Mouse (Mus musculus): ENCODE measurements around the gene Otulinl.
A peak's percentile ranks its signal among the peaks of the same experiment; 100 is the strongest.
"Not testable (repeated sequence)": the region's sequence is repeated elsewhere in the genome, so short reads cannot be mapped to it uniquely, and the experiment has no call there.

The Otulinl gene

GRCm38 (mm10) chr15:27681419-27682187 lies at the start of gene Otulinl:
TSS of gene Otulinl (minus strand) at chr15:27681579.
- peak; percentile 96 for DNase-seq

- no peak for DNase-seq
These were observed 44.8 kb upstream of the Otulinl start for GRCm38 (mm10) chr15:27726228-27726627.

GRCm38 (mm10) chr15:27724796-27725680 lies 43.7 kb upstream of the Otulinl start:
- DNase-seq, result no peak

GRCm38 (mm10) chr15:27724298-27724697 lies 42.9 kb upstream of the Otulinl start:
- DNase-seq, result no peak

- DNase-seq, result no peak
These were observed 42.4 kb upstream of the Otulinl start for GRCm38 (mm10) chr15:27723746-27724145.

- not testable (repeated sequence) for DNase-seq
These were observed 38.9 kb upstream of the Otulinl start for GRCm38 (mm10) chr15:27720297-27720696.

GRCm38 (mm10) chr15:27718668-27719067 lies 37.3 kb upstream of the Otulinl start:
- no peak for DNase-seq

GRCm38 (mm10) chr15:27715331-27715730 lies 34.0 kb upstream of the Otulinl start:
- DNase-seq, result peak; percentile 19

- no peak for DNase-seq
These were observed 29.3 kb upstream of the Otulinl start for GRCm38 (mm10) chr15:27710698-27711097.

GRCm38 (mm10) chr15:27708968-27709612 lies 27.7 kb upstream of the Otulinl start:
- no peak for DNase-seq

- DNase-seq, result no peak
These were observed 27.1 kb upstream of the Otulinl start for GRCm38 (mm10) chr15:27708499-27708898.

- DNase-seq, result no peak
These were observed 21.6 kb upstream of the Otulinl start for GRCm38 (mm10) chr15:27702972-27703313.

GRCm38 (mm10) chr15:27702031-27702971 lies 20.9 kb upstream of the Otulinl start:
- DNase-seq, result no peak

- DNase-seq, result no peak
These were observed 16.3 kb upstream of the Otulinl start for GRCm38 (mm10) chr15:27697632-27698031.

GRCm38 (mm10) chr15:27693235-27693634 lies 11.9 kb upstream of the Otulinl start:
- no peak for DNase-seq

- no peak for DNase-seq
These were observed 10.8 kb upstream of the Otulinl start for GRCm38 (mm10) chr15:27692161-27692560.

- DNase-seq, result no peak
These were observed 9.8 kb upstream of the Otulinl start for GRCm38 (mm10) chr15:27691213-27691612.

- no peak for DNase-seq
These were observed 6.8 kb upstream of the Otulinl start for GRCm38 (mm10) chr15:27688041-27688651.

- DNase-seq, result no peak
These were observed 3.4 kb upstream of the Otulinl start for GRCm38 (mm10) chr15:27684813-27685212.

GRCm38 (mm10) chr15:27683206-27683605 lies 1.8 kb upstream of the Otulinl start:
- no peak for DNase-seq

GRCm38 (mm10) chr15:27682619-27683018 lies 1.2 kb upstream of the Otulinl start:
- no peak for DNase-seq

- no peak for DNase-seq
These were observed 382 bp downstream of the Otulinl start for GRCm38 (mm10) chr15:27680997-27681396.
